Mouse (Mus musculus) lung, postnatal 0 days (tissue): Measurements from ENCODE around the gene Nudt2.
A peak's percentile ranks its signal among the peaks of the same experiment; 100 is the strongest.

Experiments
- CTCF ChIP-seq: IDR thresholded peaks from 2 replicates; pipeline ENCODE4 v1.5.1; 2016; ENCODE audit warnings: antibody characterized with exemption, mild to moderate bottlenecking
- EP300 ChIP-seq: IDR thresholded peaks from 2 replicates; pipeline ENCODE4 v1.6.1; 2016; ENCODE audit warnings: antibody characterized with exemption, mild to moderate bottlenecking, control low read depth

DNA sequence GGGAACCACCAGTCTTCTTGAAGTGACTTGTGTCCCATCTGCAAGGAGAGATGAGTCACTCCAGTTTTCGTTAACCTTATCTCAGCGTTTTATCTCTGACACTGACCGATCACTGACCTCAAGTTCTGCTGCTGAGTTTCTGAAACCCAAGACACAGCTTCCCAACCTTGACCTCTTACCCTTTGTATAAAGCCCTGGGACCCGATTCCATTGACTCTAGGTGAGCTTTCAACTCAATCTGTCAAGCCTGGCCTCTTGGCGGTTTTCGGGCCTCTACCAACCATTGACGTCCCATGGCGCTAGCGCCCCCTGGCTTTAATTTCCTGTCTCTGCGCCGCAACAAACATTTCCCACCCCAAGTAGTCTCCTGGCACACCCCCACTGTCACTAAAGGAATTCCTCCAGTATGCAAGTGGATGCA, 40.2 kb downstream of the Nudt2 start:
- TF ChIP-seq CTCF, result peak; percentile 61
- no peak for TF ChIP-seq EP300
